Mouse (Mus musculus): Measurements from ENCODE around the gene D630003M21Rik. TPM values are rescaled to one million over a fixed set of nuclear protein-coding genes. Genes with fewer than 3 reads are reported as not detected.

D630003M21Rik gene
- polyA plus RNA-seq, 1 experiment from 2014 or later = 9.1 TPM

GRCm38 (mm10) chr2:158238101-158238500, 9.1 kb upstream of the D630003M21Rik start:
- no peaks in the 10 kb centered on the region for H3K36me3 ChIP-seq (ENCODE audit: insufficient read depth)
- WGBS = 78% methylated on average over 5 of the region's 5 CpGs
- H3K27ac ChIP-seq (ENCODE audit: low read depth) = no peak overlapping the region
- DNase-seq (no peak), ATAC-seq (ENCODE audit: insufficient read depth) (no peak)
- no peaks in the 10 kb centered on the region for H3K9me3 ChIP-seq (ENCODE audit: low read depth, low read length)
- H3K4me2 ChIP-seq = no peak overlapping the region
- no peaks in the 10 kb centered on the region for H3K27me3 ChIP-seq (ENCODE audit: insufficient read depth, low read length)
- no peaks in the 10 kb centered on the region for H3K4me1 ChIP-seq (ENCODE audit: insufficient read depth)
- no peak overlapping the region for H3K9ac ChIP-seq
- TF ChIP-seq CTCF (IDR thresholded peaks at IDR 0.05; ENCODE audit: low read depth) = no peak
- no peak overlapping the region for H3K4me3 ChIP-seq (ENCODE audit: low read depth, low read length)

GRCm38 (mm10) chr2:158236698-158237097, 7.7 kb upstream of the D630003M21Rik start:
- no peak for ATAC-seq (ENCODE audit: insufficient read depth)
- no peak overlapping the region for H3K4me3 ChIP-seq (ENCODE audit: low read depth, low read length)
- no peak for DNase-seq
- H3K9me3 ChIP-seq (ENCODE audit: low read depth, low read length) = no peaks in the 10 kb centered on the region
- H3K36me3 ChIP-seq (ENCODE audit: insufficient read depth) = no peaks in the 10 kb centered on the region
- H3K9ac ChIP-seq = no peak overlapping the region
- no peaks in the 10 kb centered on the region for H3K27me3 ChIP-seq (ENCODE audit: insufficient read depth, low read length)
- H3K4me2 ChIP-seq = no peak overlapping the region
- H3K27ac ChIP-seq (ENCODE audit: low read depth) = no peak overlapping the region
- TF ChIP-seq CTCF (IDR thresholded peaks at IDR 0.05; ENCODE audit: low read depth) = no peak
- H3K4me1 ChIP-seq (ENCODE audit: insufficient read depth) = peaks cover under 1% of the 10 kb centered on the region; the same call in 1 of the 2 replicates

DNA sequence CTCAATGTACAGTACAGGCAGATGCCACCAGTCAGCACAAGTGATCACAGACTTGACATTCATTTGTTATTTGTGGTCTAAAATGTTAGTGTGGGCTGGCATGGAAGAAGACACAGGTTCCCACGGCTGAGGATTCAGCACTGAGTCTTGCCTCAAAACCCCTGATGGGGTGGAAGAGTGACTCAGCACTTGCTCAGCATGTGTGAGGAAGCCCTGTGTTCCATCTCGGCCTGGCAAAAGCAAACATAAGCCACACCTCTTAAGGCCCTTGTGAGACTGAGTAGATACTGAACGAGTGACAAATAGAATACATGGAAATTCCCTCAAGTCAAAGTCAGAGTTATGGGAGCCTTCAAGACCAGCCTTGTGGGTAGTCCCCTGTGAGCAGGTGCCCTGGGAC, 4.1 kb upstream of the D630003M21Rik start:
- Histone ChIP-seq H3K4me3 (ENCODE audit: low read depth, low read length) (no peak overlapping the region), H3K4me2 (no peak overlapping the region), H3K36me3 (ENCODE audit: insufficient read depth) (no peaks in the 10 kb centered on the region), H3K4me1 (ENCODE audit: insufficient read depth) (peaks cover 19% of the 10 kb centered on the region; the same call in 1 of the 2 replicates), H3K27me3 (ENCODE audit: insufficient read depth, low read length) (no peaks in the 10 kb centered on the region), H3K27ac (ENCODE audit: low read depth) (no peak overlapping the region), H3K9me3 (ENCODE audit: low read depth, low read length) (no peaks in the 10 kb centered on the region), H3K9ac (no peak overlapping the region)
- DNase-seq (no peak), ATAC-seq (ENCODE audit: insufficient read depth) (no peak)
- TF ChIP-seq CTCF (IDR thresholded peaks at IDR 0.05; ENCODE audit: low read depth) = no peak
- 56% methylated on average over 3 of the region's 3 CpGs for WGBS

DNA sequence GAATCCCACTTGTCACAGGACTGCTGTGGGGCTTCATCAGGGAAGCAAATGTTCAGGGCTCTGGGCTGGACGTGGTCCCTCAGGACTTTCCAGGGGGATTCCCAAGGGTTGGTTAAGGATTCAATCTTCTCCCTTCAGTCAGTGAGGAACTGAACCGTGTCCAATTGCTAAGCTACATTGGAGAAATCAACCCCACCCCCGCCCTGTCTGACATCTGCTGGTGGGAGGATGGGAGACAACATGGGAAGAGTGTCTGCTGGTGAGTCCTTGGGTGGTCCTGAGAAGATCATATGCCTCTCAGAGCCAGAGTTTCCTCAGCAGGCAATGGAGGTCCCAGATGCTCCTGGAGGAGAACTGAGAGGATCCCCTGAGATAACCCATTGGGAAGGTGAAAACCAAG, 3.4 kb upstream of the D630003M21Rik start:
- Histone ChIP-seq H3K9ac (no peak overlapping the region), H3K4me1 (ENCODE audit: insufficient read depth) (peaks cover 19% of the 10 kb centered on the region; the same call in 1 of the 2 replicates), H3K4me3 (ENCODE audit: low read depth, low read length) (no peak overlapping the region), H3K36me3 (ENCODE audit: insufficient read depth) (no peaks in the 10 kb centered on the region), H3K9me3 (ENCODE audit: low read depth, low read length) (no peaks in the 10 kb centered on the region), H3K27ac (ENCODE audit: low read depth) (no peak overlapping the region), H3K4me2 (no peak overlapping the region), H3K27me3 (ENCODE audit: insufficient read depth, low read length) (no peaks in the 10 kb centered on the region)
- no peak for TF ChIP-seq CTCF (IDR thresholded peaks at IDR 0.05; ENCODE audit: low read depth)
- DNase-seq = no peak
- ATAC-seq (ENCODE audit: insufficient read depth) = no peak
- WGBS = 47% methylated on average over 3 of the region's 3 CpGs

DNA sequence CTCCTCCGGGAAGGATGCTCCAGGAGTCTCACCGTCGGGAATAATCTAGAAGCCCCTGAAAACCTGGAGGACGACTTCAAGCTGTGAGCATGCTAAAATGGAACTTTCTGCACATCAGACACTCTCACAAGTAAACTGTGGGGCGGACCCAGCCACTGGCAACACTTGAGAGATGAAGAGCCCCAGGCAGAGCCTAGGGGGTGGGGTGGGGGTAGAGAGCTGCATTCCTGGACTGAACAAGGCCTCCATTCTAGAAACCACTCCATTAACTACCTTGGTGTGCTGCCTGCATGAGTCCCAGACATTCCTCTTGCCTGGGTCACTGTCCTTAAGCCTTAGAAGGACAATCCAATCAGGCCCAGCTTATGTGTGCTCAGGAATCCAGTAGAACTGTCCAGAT, 2.0 kb upstream of the D630003M21Rik start:
- Histone ChIP-seq H3K27ac (ENCODE audit: low read depth) (peak overlapping the region; percentile 89), H3K4me1 (ENCODE audit: insufficient read depth) (peaks cover 19% of the 10 kb centered on the region; the same call in 1 of the 2 replicates), H3K9me3 (ENCODE audit: low read depth, low read length) (no peaks in the 10 kb centered on the region), H3K9ac (no peak overlapping the region; the same call in 1 of the 2 replicates), H3K27me3 (ENCODE audit: insufficient read depth, low read length) (no peaks in the 10 kb centered on the region), H3K36me3 (ENCODE audit: insufficient read depth) (no peaks in the 10 kb centered on the region), H3K4me3 (ENCODE audit: low read depth, low read length) (no peak overlapping the region), H3K4me2 (peak overlapping the region; percentile 44)
- DNase-seq = peak; percentile 59
- ATAC-seq (ENCODE audit: insufficient read depth) = peak; percentile 35; the same call in 1 of the 2 replicates
- no peak for TF ChIP-seq CTCF (IDR thresholded peaks at IDR 0.05; ENCODE audit: low read depth)
- 36% methylated on average over 5 of the region's 5 CpGs for WGBS

GRCm38 (mm10) chr2:158230617-158231016, 1.6 kb upstream of the D630003M21Rik start:
- no peak overlapping the region; the same call in 1 of the 2 replicates for H3K9ac ChIP-seq
- no peak for TF ChIP-seq CTCF (IDR thresholded peaks at IDR 0.05; ENCODE audit: low read depth)
- no peak overlapping the region for H3K4me3 ChIP-seq (ENCODE audit: low read depth, low read length)
- no peaks in the 10 kb centered on the region for H3K27me3 ChIP-seq (ENCODE audit: insufficient read depth, low read length)
- H3K27ac ChIP-seq (ENCODE audit: low read depth) = peak overlapping the region; percentile 89
- DNase-seq (peak; percentile 61), ATAC-seq (ENCODE audit: insufficient read depth) (no peak)
- H3K4me1 ChIP-seq (ENCODE audit: insufficient read depth) = peaks cover 19% of the 10 kb centered on the region; the same call in 1 of the 2 replicates
- H3K4me2 ChIP-seq = peak overlapping the region; percentile 44
- H3K9me3 ChIP-seq (ENCODE audit: low read depth, low read length) = no peaks in the 10 kb centered on the region
- WGBS = 43% methylated on average over 6 of the region's 6 CpGs
- no peaks in the 10 kb centered on the region for H3K36me3 ChIP-seq (ENCODE audit: insufficient read depth)

GRCm38 (mm10) chr2:158229503-158229892, 476 bp upstream of the D630003M21Rik start:
- H3K27ac ChIP-seq (ENCODE audit: low read depth) = peak overlapping the region; percentile 65
- H3K9me3 ChIP-seq (ENCODE audit: low read depth, low read length) = no peaks in the 10 kb centered on the region

More at GRCm38 (mm10) chr2:158229503-158229892, 476 bp upstream of the D630003M21Rik start:
- no peaks in the 10 kb centered on the region for H3K27me3 ChIP-seq (ENCODE audit: insufficient read depth, low read length)
- H3K9ac ChIP-seq = peak overlapping the region; percentile 52
- no peak for TF ChIP-seq CTCF (IDR thresholded peaks at IDR 0.05; ENCODE audit: low read depth)
- peak overlapping the region; percentile 92 for H3K4me2 ChIP-seq
- DNase-seq = no peak
- WGBS = 30% methylated on average over 7 of the region's 7 CpGs
- peak overlapping the region; percentile 51 for H3K4me3 ChIP-seq (ENCODE audit: low read depth, low read length)
- H3K4me1 ChIP-seq (ENCODE audit: insufficient read depth) = peaks cover 19% of the 10 kb centered on the region; the same call in 1 of the 2 replicates
- no peaks in the 10 kb centered on the region for H3K36me3 ChIP-seq (ENCODE audit: insufficient read depth)
- ATAC-seq (ENCODE audit: insufficient read depth) = peak; percentile 5; the same call in 1 of the 2 replicates

Data from lung, embryonic 14.5 days (tissue).